Mouse (Mus musculus): ENCODE results near the gene Mmp27. TPM values are rescaled to one million over a fixed set of nuclear protein-coding genes. Genes with fewer than 3 reads are reported as not detected.
A peak's percentile ranks its signal among the peaks of the same experiment; 100 is the strongest.

Gene Mmp27
- total RNA-seq, 1 experiment from 2014 or later = 0.18 TPM

- peak; percentile 99 for ATAC-seq (replicated peaks; ENCODE audit: low read depth, poor library complexity, severe bottlenecking)
These were observed 23.8 kb downstream of the Mmp27 start for GRCm38 (mm10) chr9:7594816-7595540.

GRCm38 (mm10) chr9:7602982-7603742, 32.0 kb downstream of the Mmp27 start:
- peak; percentile 90 for ATAC-seq (replicated peaks; ENCODE audit: low read depth, poor library complexity, severe bottlenecking)

- peak; percentile 84 for ATAC-seq (replicated peaks; ENCODE audit: low read depth, poor library complexity, severe bottlenecking)
These were observed 32.8 kb downstream of the Mmp27 start for GRCm38 (mm10) chr9:7604005-7604404.

- ATAC-seq (replicated peaks; ENCODE audit: low read depth, poor library complexity, severe bottlenecking) = no peak
These were observed 34.4 kb downstream of the Mmp27 start for GRCm38 (mm10) chr9:7605638-7606037.

- ATAC-seq (replicated peaks; ENCODE audit: low read depth, poor library complexity, severe bottlenecking) = no peak; the same call in 1 of the 2 replicates
These were observed 51.4 kb downstream of the Mmp27 start for GRCm38 (mm10) chr9:7622582-7622981.

GRCm38 (mm10) chr9:7627931-7628330, 56.7 kb downstream of the Mmp27 start, which contains the start of gene Mmp20:
Mmp20 (plus strand) TSS chr9:7628231.
- no peak for ATAC-seq (replicated peaks; ENCODE audit: low read depth, poor library complexity, severe bottlenecking)

Other genes starting within 250 kb of the Mmp27 start
- not detected in 2 replicates for gene Mmp12, start 227.0 kb upstream of the Mmp27 start, total RNA-seq (2017)
- gene Mmp1b, start 183.3 kb upstream of the Mmp27 start, total RNA-seq (2017) = not detected in 2 replicates
- not detected in 2 replicates for gene Mmp3, start 125.6 kb upstream of the Mmp27 start, total RNA-seq (2017)
- gene Mmp10, start 69.0 kb upstream of the Mmp27 start, total RNA-seq (2017) = not detected in 2 replicates
- 2.6 and 3.6 TPM in 2 replicates for gene Mmp8, start 12.9 kb upstream of the Mmp27 start, total RNA-seq (2017)
- not detected in 2 replicates for gene Mmp20, start 56.8 kb downstream of the Mmp27 start, total RNA-seq (2017)
- not detected in 2 replicates for gene Mmp7, start 120.7 kb downstream of the Mmp27 start, total RNA-seq (2017)
- gene Tmem123, start 192.6 kb downstream of the Mmp27 start, total RNA-seq (2017) = 172 and 173 TPM in 2 replicates